Mouse (Mus musculus): Measurements from ENCODE around the gene Cdkn2b.

GRCm38 (mm10) chr4:89286566-89286965 is 24.3 kb downstream of the Cdkn2b start:
- TF ChIP-seq CTCF (IDR thresholded peaks at IDR 0.05; ENCODE audit: insufficient read depth, low read length), result no peak
- no peak for TF ChIP-seq POLR2A (IDR thresholded peaks at IDR 0.05; ENCODE audit: borderline replicate concordance, extremely low read depth, low read depth, low read length)
